Mouse (Mus musculus): ENCODE results near the gene Kif18a.

Kif18a gene

GRCm38 (mm10) chr2:109374881-109375280, 94.3 kb downstream of the Kif18a start:
- DNase-seq = no peak

- no peak for DNase-seq
Measured at GRCm38 (mm10) chr2:109384019-109384418, 103.5 kb downstream of the Kif18a start.

- no peak for DNase-seq
Measured at GRCm38 (mm10) chr2:109386211-109386610, 105.7 kb downstream of the Kif18a start.

GRCm38 (mm10) chr2:109388733-109389132, 108.2 kb downstream of the Kif18a start:
- DNase-seq = no peak

- no peak for DNase-seq
Measured at GRCm38 (mm10) chr2:109389977-109390376, 109.4 kb downstream of the Kif18a start.

Measured in liver (tissue).